Mouse (Mus musculus) megakaryocyte, embryonic 14.5 days (primary cell): Measurements from ENCODE around the gene Them7.

Experiments
- FLI1 ChIP-seq: IDR thresholded peaks from 2 replicates; pipeline ENCODE4 v1.6.1; 2012; ENCODE audit warnings: low read length, inconsistent platforms, mixed read lengths
- GATA1 ChIP-seq: IDR thresholded peaks from 3 replicates; pipeline ENCODE4 v1.6.1; 2012; ENCODE audit warnings: mixed read lengths, low read length, inconsistent platforms, borderline replicate concordance

- TF ChIP-seq GATA1 (no peak), FLI1 (no peak)
Measured at GRCm38 (mm10) chr2:105182501-105182900, 41.6 kb upstream of the Them7 start.
